In genomic region chr2:130400046-130400445, GRCm38 (mm10) we compare ENCODE assay signal across 13 mouse cellular contexts. TPM values are rescaled to one million over a fixed set of nuclear protein-coding genes. Genes with fewer than 3 reads are reported as not detected.
"Had no signal": no experiment of that assay in that cellular context is flagged by ENCODE, and none has a peak within 500 bp of the region (broad histone marks: within the 10 kb centered on the region; RNA-seq: fewer than 3 reads in every experiment).

No protein-coding gene starts in this region.

- DNase-seq: retina, postnatal 1 day; right cerebral cortex, adult 18-20 months; right cerebral cortex, postnatal 14 days; right cerebral cortex, postnatal 25 days; right cerebral cortex, postnatal 4 days; spleen, adult 18-20 months; thymus, adult 18-20 months; thymus, adult 2 months; thymus, postnatal 14 days; thymus, postnatal 25 days; thymus, postnatal 36 days; thymus, postnatal 4 days had no signal

RNA-seq across cellular contexts. Expression of gene Cpxm1, which starts 2.7 kb away (rescaled TPM):
- total RNA-seq: neutrophil, adult 5-6 weeks had no signal

RNA-seq across cellular contexts. Expression of gene Gm28372, which starts 5.0 kb away (rescaled TPM):
- total RNA-seq: neutrophil, adult 5-6 weeks had no signal

RNA-seq across cellular contexts. Expression of gene 1700020A23Rik, which starts 5.0 kb away (rescaled TPM):
- total RNA-seq: neutrophil, adult 5-6 weeks had no signal

RNA-seq across cellular contexts. Expression of gene Tmem239, which starts 6.2 kb away (rescaled TPM):
- total RNA-seq: neutrophil, adult 5-6 weeks had no signal
